Mouse (Mus musculus) heart, embryonic 12.5 days (tissue): ENCODE data around the gene Smad6. TPM values are rescaled to one million over a fixed set of nuclear protein-coding genes. Genes with fewer than 3 reads are reported as not detected.
A peak's percentile ranks its signal among the peaks of the same experiment; 100 is the strongest.

Source experiments
- ATAC-seq: fragments of 200-750 bp; cut with Nextera tagmentation; 2 replicates; pipeline ENCODE4 v1.8.0; 2017; ENCODE audit warnings: moderate TSS enrichment, moderate library complexity; ENCODE audit not compliant: insufficient number of reproducible peaks, low FRiP score
- H3K27ac ChIP-seq: fragments of 300-500 bp; sonication (generic); 2 replicates; pipeline ENCODE4 v1.5.1; 2016; ENCODE audit warnings: mild to moderate bottlenecking, moderate library complexity; ENCODE audit not compliant: poor library complexity, severe bottlenecking
- H3K27me3 ChIP-seq: fragments of 300-500 bp; sonication (generic); replicated peaks from 2 replicates; pipeline ENCODE4 v1.6.1; 2016; ENCODE audit warnings: mild to moderate bottlenecking, moderate library complexity
- H3K36me3 ChIP-seq: fragments of 300-500 bp; sonication (generic); 2 replicates; pipeline ENCODE4 v1.6.1; 2016; ENCODE audit warnings: mild to moderate bottlenecking, moderate library complexity
- H3K4me1 ChIP-seq: fragments of 300-500 bp; sonication (generic); replicated peaks from 2 replicates; pipeline ENCODE4 v1.6.1; 2016; ENCODE audit warnings: mild to moderate bottlenecking
- H3K4me2 ChIP-seq: fragments of 300-500 bp; sonication (generic); 2 replicates; pipeline ENCODE4 v1.6.1; 2016; ENCODE audit warnings: mild to moderate bottlenecking, moderate library complexity
- H3K4me3 ChIP-seq: fragments of 300-500 bp; sonication (generic); 2 replicates; pipeline ENCODE4 v1.5.1; 2016; ENCODE audit warnings: mild to moderate bottlenecking
- H3K9ac ChIP-seq: fragments of 300-500 bp; sonication (generic); 2 replicates; pipeline ENCODE4 v1.6.1; 2016; ENCODE audit warnings: mild to moderate bottlenecking, moderate library complexity
- H3K9me3 ChIP-seq: fragments of 300-500 bp; sonication (generic); replicated peaks from 2 replicates; pipeline ENCODE4 v1.6.1; 2016; ENCODE audit warnings: mild to moderate bottlenecking, moderate library complexity
- WGBS: fragments of 180-500 bp; shearing (Covaris S2); methylation state at CpG from one replicate; pipeline ENCODE4 v1.1.7; 2016; 5-methylcytosine and 5-hydroxymethylcytosine counted together
- polyA plus RNA-seq: library from polyadenylated mRNA; unstranded; fragments of >200 nt; fragmentation: Nextera tagmentation; extraction: Ambion mirVana; gene quantifications from 2 replicates; pipeline ENCODE4 v1.2.1, GENCODE M21; 2016

Gene Smad6
- polyA plus RNA-seq, 1 experiment from 2014 or later, result 56.2 TPM

DNA sequence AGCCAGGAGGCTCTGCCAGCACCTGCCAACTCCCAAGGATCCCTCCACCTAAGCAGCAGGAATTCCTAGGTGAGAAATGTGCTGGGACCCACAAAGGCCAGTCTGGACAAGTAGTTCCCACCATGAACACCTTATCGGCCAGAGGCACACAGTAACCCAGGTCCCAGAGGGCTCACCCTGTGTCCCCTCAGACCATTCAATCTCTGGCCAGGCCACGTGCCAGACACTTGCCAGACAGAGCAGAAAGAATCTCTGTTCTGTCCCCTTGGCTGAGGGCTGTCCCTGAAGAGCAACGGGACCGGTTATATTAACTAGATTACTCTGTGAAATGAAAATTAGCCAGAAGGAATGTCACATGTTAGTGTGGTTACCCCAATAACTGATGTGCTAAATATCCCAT, 39.9 kb downstream of the Smad6 start:
- Histone ChIP-seq H3K36me3 (peaks cover 31% of the 10 kb centered on the region), H3K9ac (0 out of 2 replicates have a peak overlapping the region, but pooled peaks have one; percentile 30), H3K4me3 (no peak overlapping the region), H3K27ac (peak overlapping the region; percentile 78), H3K4me2 (no peak overlapping the region), H3K9me3 (no peaks in the 10 kb centered on the region), H3K4me1 (peaks cover 100% of the 10 kb centered on the region), H3K27me3 (no peaks in the 10 kb centered on the region)
- WGBS, result 57% methylated on average over 4 of the region's 4 CpGs
- no peak for ATAC-seq

DNA sequence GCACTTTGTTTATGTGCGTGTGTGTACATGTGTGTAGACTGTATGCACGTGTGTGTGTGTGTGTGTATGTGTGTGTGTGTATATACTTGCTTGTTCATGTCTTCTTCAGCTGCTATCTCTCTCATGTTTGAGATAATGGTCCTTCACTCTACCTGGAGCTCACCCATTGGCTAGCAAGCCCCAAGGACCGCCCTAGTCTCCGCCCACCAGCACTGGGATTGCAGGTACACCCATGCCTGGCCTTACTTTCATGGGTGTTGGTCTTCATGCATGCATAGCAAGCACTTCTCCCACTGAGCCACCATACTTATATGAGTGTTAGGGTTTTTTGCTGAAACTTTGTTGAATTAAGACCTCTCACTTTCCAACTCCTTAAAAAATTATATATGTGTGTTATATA, 40.5 kb downstream of the Smad6 start:
- Histone ChIP-seq H3K27ac (peak overlapping the region; percentile 78; the same call in 1 of the 2 replicates), H3K9ac (0 out of 2 replicates have a peak overlapping the region, but pooled peaks have one; percentile 18), H3K4me3 (no peak overlapping the region), H3K4me1 (peaks cover 100% of the 10 kb centered on the region), H3K27me3 (no peaks in the 10 kb centered on the region), H3K9me3 (no peaks in the 10 kb centered on the region), H3K36me3 (peaks cover 28% of the 10 kb centered on the region), H3K4me2 (0 out of 2 replicates have a peak overlapping the region, but pooled peaks have one; percentile 23)
- 73% methylated on average over 4 of the region's 4 CpGs for WGBS
- no peak for ATAC-seq

DNA sequence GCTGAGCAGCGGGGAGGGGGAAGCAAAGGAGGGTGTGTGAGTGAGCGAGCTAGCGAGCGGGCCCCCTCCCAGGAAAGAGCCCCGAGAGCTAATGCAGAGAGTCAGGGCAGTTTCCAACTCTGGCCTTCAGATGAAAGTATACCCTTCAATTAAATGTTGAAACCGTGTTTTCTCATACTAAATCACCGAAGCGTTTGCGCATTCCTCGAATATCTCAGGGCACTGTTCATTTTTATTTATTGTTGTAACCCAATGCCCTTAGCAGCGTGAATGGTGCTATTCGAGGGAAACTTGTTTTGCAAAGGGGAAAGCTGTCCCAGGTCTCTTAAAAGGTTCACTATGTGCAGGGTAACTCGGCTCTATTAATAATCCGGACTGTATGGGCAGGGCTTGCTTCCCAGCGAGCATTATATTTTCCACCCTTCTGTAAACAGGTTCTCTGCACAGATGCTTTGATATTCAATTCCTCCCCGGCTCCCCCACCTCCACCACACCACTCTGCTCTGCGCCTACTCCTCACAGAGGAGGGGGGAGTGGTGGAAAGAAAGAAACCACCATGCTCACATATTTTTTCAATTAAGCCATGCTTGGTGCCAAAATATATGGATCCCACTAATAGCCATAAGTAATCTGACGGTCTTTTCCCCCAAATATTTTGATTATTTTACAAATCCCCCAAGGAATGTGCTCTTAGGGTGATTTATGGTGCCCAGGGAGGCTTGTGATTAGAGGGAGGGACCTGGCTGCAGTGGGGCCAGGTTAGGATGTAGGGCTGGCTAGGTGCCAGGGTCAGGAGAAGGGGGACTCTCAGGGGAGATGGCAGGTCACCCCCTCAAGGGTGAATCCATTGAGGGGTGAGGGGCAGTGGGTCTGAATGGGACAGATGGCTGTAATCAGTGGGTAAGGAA, 41.4 kb downstream of the Smad6 start:
- Histone ChIP-seq H3K27me3 (no peaks in the 10 kb centered on the region), H3K4me3 (no peak overlapping the region), H3K36me3 (peaks cover 28% of the 10 kb centered on the region), H3K9me3 (no peaks in the 10 kb centered on the region), H3K4me2 (peak overlapping the region; percentile 23; the same call in 1 of the 2 replicates), H3K27ac (peak overlapping the region; percentile 46), H3K4me1 (peaks cover 100% of the 10 kb centered on the region), H3K9ac (peak overlapping the region; percentile 28; the same call in 1 of the 2 replicates)
- ATAC-seq, result no peak
- 16% methylated on average over 18 of the region's 18 CpGs for WGBS

DNA sequence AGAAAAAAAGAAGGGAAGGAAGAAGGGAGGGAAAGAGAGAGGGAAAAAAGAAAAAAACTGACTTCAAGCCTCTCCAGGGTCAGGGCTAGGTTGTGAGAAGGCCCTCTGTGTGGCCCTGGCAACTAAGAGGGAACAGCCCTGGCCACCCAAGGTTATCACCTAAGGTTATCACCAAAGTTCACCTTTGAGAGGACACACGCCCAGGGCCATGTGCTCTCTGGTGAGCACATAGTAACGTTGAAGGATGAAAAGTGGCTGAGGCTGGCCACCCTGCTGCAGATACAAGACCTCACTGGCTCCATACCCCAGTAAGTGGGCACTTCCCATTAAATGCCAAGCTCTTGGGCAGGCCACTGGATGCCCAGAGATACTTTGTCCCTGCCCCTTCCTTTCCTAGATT, 42.6 kb downstream of the Smad6 start:
- H3K27ac ChIP-seq, result peak overlapping the region; percentile 46
- ATAC-seq, result no peak
- no peak overlapping the region for H3K4me2 ChIP-seq
- 29% methylated on average over 2 of the region's 2 CpGs for WGBS
- H3K9me3 ChIP-seq, result no peaks in the 10 kb centered on the region
- H3K27me3 ChIP-seq, result no peaks in the 10 kb centered on the region
- no peak overlapping the region for H3K4me3 ChIP-seq
- no peak overlapping the region for H3K9ac ChIP-seq
- peaks cover 28% of the 10 kb centered on the region for H3K36me3 ChIP-seq
- peaks cover 100% of the 10 kb centered on the region for H3K4me1 ChIP-seq

DNA sequence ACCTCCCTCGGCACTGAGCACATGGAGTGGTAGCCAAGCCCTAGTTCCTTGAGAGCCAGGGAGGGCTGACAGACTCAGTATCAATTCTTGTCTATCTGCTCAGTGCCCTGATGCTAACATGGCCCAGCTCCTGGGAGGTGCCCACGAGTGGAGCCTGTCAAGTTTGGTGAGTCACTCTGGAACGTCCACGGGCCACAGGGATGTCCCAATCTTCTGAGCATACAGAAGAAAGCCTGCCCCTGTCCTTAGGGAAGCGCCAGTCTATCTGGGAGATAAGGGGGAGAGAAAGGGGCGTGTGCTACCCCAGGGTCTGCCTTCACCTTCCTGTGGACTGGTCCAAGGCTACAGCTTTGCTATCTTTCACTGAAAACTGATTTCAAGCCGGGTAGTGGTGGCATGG, 43.2 kb downstream of the Smad6 start:
- WGBS, result 14% methylated on average over 7 of the region's 7 CpGs
- H3K36me3 ChIP-seq, result peaks cover 27% of the 10 kb centered on the region
- peak overlapping the region; percentile 46 for H3K9ac ChIP-seq
- ATAC-seq, result no peak
- H3K4me3 ChIP-seq, result no peak overlapping the region
- H3K27me3 ChIP-seq, result no peaks in the 10 kb centered on the region
- no peak overlapping the region for H3K4me2 ChIP-seq
- peak overlapping the region; percentile 88 for H3K27ac ChIP-seq
- peaks cover 100% of the 10 kb centered on the region for H3K4me1 ChIP-seq
- no peaks in the 10 kb centered on the region for H3K9me3 ChIP-seq

DNA sequence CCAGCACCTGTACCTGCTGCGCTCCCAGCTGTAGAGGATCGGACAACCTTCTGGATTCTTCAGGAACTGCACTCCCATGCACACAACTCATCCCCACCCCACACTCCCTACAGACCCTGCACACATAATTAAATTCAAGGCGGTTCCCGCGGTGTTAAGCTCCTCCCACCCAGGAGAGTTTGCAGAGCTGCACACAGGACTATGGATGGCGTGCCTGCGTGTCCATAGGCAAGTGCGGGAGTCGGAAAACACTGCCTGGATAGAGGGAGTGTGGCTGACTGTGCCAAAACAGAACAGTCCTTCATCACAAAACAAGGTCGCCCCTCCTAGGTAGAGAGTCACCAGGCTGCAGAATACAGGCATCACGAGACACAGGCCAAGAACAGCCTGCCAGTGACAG, 45.9 kb downstream of the Smad6 start:
- WGBS, result 32% methylated on average over 11 of the region's 11 CpGs
- no peaks in the 10 kb centered on the region for H3K9me3 ChIP-seq
- H3K9ac ChIP-seq, result peak overlapping the region; percentile 34
- peak overlapping the region; percentile 33 for H3K4me2 ChIP-seq
- H3K4me3 ChIP-seq, result no peak overlapping the region
- no peak for ATAC-seq
- H3K36me3 ChIP-seq, result peaks cover 17% of the 10 kb centered on the region
- peaks cover 99% of the 10 kb centered on the region for H3K4me1 ChIP-seq
- H3K27ac ChIP-seq, result peak overlapping the region; percentile 88
- no peaks in the 10 kb centered on the region for H3K27me3 ChIP-seq

DNA sequence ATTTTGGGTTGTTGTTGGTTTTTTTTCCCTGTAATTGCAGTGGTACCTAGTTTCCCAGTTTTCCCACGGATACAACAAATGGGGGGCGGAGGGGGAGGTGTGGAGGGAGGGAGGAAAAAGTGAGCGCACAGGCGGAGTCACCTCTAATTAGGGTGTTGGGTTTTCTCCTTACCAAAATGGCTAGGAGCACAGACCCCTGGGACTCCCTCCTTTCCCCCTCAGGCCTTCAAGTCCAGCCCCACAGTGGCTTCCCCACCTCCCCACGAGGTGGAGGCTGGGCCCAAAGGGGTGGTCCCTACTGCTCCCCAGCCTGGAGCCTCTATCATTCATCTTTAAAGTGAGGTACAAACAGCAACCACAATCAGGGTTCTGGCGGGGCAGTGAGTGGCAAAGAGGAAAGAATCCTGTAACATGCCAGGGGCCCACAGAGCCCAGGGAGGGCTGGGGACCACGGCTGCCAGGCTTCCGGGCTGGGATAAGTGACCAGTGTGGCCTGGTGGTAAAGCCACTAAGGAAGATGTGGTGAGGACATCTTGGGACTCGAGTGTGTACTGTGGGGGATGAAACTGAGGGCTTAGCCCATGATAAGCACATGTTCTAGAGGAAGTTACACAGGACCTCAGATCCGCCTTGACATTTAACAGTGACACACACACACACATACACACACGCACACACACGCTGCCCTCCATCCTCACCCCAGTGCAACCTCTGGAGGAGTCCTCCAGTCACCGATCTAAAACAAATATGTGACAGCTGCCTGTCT, 47.4 kb downstream of the Smad6 start:
- 0 out of 2 replicates have a peak overlapping the region, but pooled peaks have one; percentile 12 for H3K4me2 ChIP-seq
- H3K9me3 ChIP-seq, result no peaks in the 10 kb centered on the region
- peak overlapping the region; percentile 88 for H3K27ac ChIP-seq
- no peak overlapping the region for H3K4me3 ChIP-seq
- H3K27me3 ChIP-seq, result no peaks in the 10 kb centered on the region
- WGBS, result 39% methylated on average over 13 of the region's 13 CpGs
- peaks cover 99% of the 10 kb centered on the region for H3K4me1 ChIP-seq
- H3K9ac ChIP-seq, result peak overlapping the region; percentile 59
- ATAC-seq, result no peak
- H3K36me3 ChIP-seq, result peaks cover 17% of the 10 kb centered on the region

DNA sequence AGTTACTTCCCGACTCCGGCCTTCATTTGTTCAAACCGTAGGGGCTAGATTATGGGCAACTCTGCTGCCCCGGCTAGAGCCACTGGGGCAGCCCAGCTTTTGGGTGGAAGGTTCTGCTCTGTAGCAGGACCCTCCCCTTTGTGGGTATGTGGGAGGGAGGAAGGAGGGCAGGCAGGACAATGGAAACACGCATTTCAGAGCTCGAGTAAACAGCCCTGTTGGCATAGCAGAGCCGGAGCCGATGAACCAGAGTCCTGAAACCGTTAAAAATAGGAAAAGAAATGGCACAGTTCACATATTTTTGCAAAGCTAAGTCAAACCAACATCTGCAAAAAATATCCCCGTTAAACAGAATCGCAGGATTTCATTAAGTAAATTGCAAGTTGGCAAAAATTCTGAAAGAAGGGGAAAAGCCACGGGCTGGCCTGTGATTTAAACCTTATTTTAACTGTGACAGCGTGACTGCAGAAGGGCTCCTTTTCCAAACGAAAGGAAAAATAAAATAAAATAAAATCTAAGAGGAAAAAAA, 48.1 kb downstream of the Smad6 start:
- no peaks in the 10 kb centered on the region for H3K9me3 ChIP-seq

DNA sequence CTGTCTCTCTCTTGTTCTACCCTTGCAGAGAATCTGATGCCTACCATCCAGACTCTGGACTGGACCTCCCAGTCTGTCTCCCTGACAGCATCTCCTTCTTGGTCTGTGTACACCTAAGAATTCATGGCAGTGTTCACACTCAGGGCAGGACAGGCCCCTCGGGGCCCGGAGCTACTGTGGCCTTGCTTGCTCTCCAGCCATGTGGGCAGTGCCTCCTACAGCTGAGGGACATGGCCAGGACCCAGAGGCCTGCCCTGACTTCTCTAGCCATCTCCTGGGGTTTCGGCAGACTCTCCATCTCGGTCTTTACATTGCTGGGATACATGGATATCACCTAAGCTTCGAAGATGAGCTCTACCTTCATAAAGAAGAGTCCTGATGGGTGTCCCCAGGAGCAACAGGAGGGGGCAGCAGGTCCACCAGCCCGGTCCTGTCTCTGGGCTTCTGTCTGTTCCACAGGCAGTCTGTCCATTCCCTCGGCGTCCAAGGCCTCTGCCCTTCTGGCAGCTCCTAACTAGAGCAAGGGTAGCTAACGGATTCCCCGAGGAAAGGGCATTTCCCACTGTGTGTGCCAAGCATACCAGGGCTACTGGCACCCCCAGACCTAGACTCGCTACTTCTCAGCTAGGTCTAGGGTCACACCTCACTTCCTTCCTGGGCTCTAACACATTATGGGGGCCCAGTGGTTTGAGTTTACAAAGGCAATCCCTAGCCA, 49.1 kb downstream of the Smad6 start:
- Histone ChIP-seq H3K36me3 (peaks cover 17% of the 10 kb centered on the region), H3K4me3 (no peak overlapping the region), H3K9me3 (no peaks in the 10 kb centered on the region), H3K4me1 (peaks cover 99% of the 10 kb centered on the region), H3K9ac (peak overlapping the region; percentile 35; the same call in 1 of the 2 replicates), H3K4me2 (no peak overlapping the region), H3K27ac (peak overlapping the region; percentile 88), H3K27me3 (no peaks in the 10 kb centered on the region)
- 85% methylated on average over 11 of the region's 11 CpGs for WGBS
- no peak for ATAC-seq

More for the DNA sequence above, 48.1 kb downstream of the Smad6 start:
- WGBS, result 56% methylated on average over 14 of the region's 14 CpGs
- H3K27me3 ChIP-seq, result no peaks in the 10 kb centered on the region
- 0 out of 2 replicates have a peak overlapping the region, but pooled peaks have one; percentile 29 for H3K9ac ChIP-seq
- H3K4me2 ChIP-seq, result no peak overlapping the region
- H3K4me3 ChIP-seq, result no peak overlapping the region
- H3K27ac ChIP-seq, result peak overlapping the region; percentile 88
- peaks cover 99% of the 10 kb centered on the region for H3K4me1 ChIP-seq
- H3K36me3 ChIP-seq, result peaks cover 17% of the 10 kb centered on the region
- no peak for ATAC-seq

DNA sequence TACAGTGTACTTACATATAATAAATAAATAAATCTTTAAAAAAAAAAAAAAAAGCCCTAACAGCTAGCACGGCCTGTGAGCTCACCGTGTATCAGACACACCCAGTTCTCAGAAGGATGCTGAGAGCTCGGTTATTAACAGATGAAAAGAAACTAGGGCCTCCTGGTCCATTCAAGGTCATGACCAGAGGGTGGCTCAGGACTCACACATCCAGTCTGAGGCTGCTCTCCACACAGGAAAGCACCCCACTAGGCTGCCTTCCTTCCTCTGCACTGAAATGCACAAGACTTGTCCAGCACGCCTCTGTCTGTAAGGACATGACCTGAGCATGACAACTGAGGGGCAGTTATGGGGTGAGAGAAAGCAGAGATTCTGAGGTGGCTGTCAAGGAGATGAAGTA, 50.3 kb downstream of the Smad6 start:
- peak overlapping the region; percentile 88 for H3K27ac ChIP-seq
- no peaks in the 10 kb centered on the region for H3K9me3 ChIP-seq
- H3K27me3 ChIP-seq, result no peaks in the 10 kb centered on the region
- H3K9ac ChIP-seq, result peak overlapping the region; percentile 52
- H3K4me1 ChIP-seq, result peaks cover 99% of the 10 kb centered on the region
- no peak overlapping the region for H3K4me2 ChIP-seq
- 26% methylated on average over 4 of the region's 4 CpGs for WGBS
- H3K4me3 ChIP-seq, result no peak overlapping the region
- H3K36me3 ChIP-seq, result peaks cover 15% of the 10 kb centered on the region
- ATAC-seq, result no peak
